Comparison of ENCODE assay signal across 15 mouse cellular contexts in the genomic region with DNA sequence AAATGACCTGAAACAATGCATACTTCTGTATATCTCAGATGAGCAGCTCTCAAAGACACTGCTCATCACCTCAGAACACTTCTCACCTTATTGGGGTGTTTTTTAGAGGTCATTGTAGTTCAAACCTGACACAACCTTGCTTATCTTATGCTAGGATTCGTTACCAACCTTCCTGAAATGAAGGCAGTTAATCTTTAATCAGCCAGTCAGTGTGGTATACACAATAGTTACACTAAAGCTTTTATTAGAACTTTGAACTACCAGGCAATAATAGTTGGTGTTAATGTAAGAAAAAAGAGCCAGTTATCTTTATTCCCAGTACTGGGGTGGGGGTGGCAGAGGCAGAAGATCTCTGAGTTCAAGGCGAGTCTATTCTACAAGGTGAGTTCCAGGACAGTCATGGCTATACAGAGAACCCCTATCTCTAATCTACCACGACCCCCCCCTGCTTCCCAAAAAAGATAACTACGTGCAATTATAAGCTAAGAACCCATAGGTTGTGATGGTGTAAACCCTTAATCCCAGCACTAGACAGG.
"Had no signal": no experiment of that assay in that cellular context is flagged by ENCODE, and none has a peak within 500 bp of the region (broad histone marks: within the 10 kb centered on the region; RNA-seq: fewer than 3 reads in every experiment).

No protein-coding gene starts in this region.

- H3K4me2 ChIP-seq: liver, embryonic 11.5 days; liver, embryonic 15.5 days; lung, embryonic 15.5 days; midbrain, embryonic 11.5 days had no signal

- DNase-seq: kidney, adult 2 months; kidney, postnatal 36 days; layer of hippocampus, postnatal 36 days; lung, adult 18-20 months; lung, postnatal 10 days; lung, postnatal 36 days; midbrain, embryonic 14.5 days; thymus, adult 18-20 months; thymus, postnatal 36 days had no signal

- H3K4me1 ChIP-seq: lung, embryonic 15.5 days had no signal

- H3K27ac ChIP-seq: kidney, postnatal 0 days; left cerebral cortex, adult 2 months; liver, embryonic 15.5 days; lung, embryonic 15.5 days had no signal

- H3K4me3 ChIP-seq: left cerebral cortex, adult 2 months; liver, embryonic 15.5 days; lung, embryonic 15.5 days had no signal

- H3K9me3 ChIP-seq: liver, embryonic 15.5 days; lung, embryonic 15.5 days had no signal

- H3K27me3 ChIP-seq: liver, embryonic 15.5 days; lung, embryonic 15.5 days had no signal

- H3K9ac ChIP-seq: liver, embryonic 15.5 days; lung, embryonic 15.5 days had no signal
